21 mouse cellular contexts compared by ENCODE assay signal in the genomic region with DNA sequence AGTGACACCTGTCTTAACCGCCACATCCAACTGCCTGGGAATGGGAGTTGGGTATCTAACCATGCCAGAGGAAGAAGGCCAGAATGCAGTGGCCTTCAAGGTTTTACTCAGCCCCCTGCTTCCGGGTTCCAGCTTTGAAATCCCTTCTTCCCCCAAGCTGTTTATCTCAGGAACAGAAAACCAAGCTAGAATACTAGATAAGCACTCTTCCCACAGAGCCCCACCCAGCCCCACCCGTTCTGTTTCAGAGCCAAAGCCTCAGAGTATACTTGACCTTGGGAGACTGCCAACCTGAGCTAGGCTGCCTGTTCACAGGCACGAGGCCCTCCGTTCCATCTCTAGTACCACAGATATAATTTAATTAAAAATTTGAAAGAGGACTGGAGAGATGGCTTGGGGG. TPM values are rescaled to one million over a fixed set of nuclear protein-coding genes. Genes with fewer than 3 reads are reported as not detected.
DNase-seq lines count a peak whose midpoint lies in the region; ATAC-seq and TF ChIP-seq lines count a peak whose summit lies in the region.
"Had no signal": no experiment of that assay in that cellular context is flagged by ENCODE, and none has a peak within 500 bp of the region (broad histone marks: within the 10 kb centered on the region; RNA-seq: fewer than 3 reads in every experiment).

No protein-coding gene starts in this region.

- WGBS in intestine, embryonic 15.5 days = 42% methylated on average over 5 of the region's 5 CpGs
- 20% methylated on average over 5 of the region's 5 CpGs for WGBS in intestine, postnatal 0 days
- WGBS in liver, embryonic 14.5 days (ENCODE audit: insufficient replicate concordance) = 17% methylated on average over 5 of the region's 5 CpGs

- no peak for TF ChIP-seq CTCF in intestine, postnatal 0 days (IDR thresholded peaks at IDR 0.05; ENCODE audit: low read depth)
- TF ChIP-seq CTCF in liver, embryonic 14.5 days (IDR thresholded peaks at IDR 0.05; ENCODE audit: low read depth) = no peak

- H3K9me3 ChIP-seq in intestine, embryonic 15.5 days = no peaks in the 10 kb centered on the region
- H3K9me3 ChIP-seq in intestine, postnatal 0 days (ENCODE audit: control insufficient read depth) = no peaks in the 10 kb centered on the region
- H3K9me3 ChIP-seq in liver, embryonic 14.5 days (ENCODE audit: control insufficient read depth, low read length) = no peaks in the 10 kb centered on the region
- H3K9me3 ChIP-seq: embryonic facial prominence, embryonic 12.5 days; forebrain, embryonic 15.5 days; kidney, embryonic 15.5 days had no signal

- peak; percentile 66 for TF ChIP-seq EP300 in liver, embryonic 14.5 days (IDR thresholded peaks at IDR 0.05; ENCODE audit: low read depth)

- no peaks in the 10 kb centered on the region for H3K27me3 ChIP-seq in intestine, embryonic 15.5 days (replicated peaks)
- no peaks in the 10 kb centered on the region for H3K27me3 ChIP-seq in intestine, postnatal 0 days (replicated peaks; ENCODE audit: control insufficient read depth, insufficient read depth, low read length)
- no peaks in the 10 kb centered on the region for H3K27me3 ChIP-seq in liver, embryonic 14.5 days (ENCODE audit: control insufficient read depth, insufficient read depth, low read length)
- H3K27me3 ChIP-seq: embryonic facial prominence, embryonic 12.5 days; forebrain, embryonic 15.5 days; kidney, embryonic 15.5 days had no signal

- ATAC-seq in intestine, embryonic 15.5 days = peak; percentile 62
- ATAC-seq in intestine, postnatal 0 days = no peak
- peak; percentile 77 for ATAC-seq in liver, embryonic 14.5 days (ENCODE audit: insufficient read depth)
- peak; percentile 77 for ATAC-seq in megakaryocyte-erythroid progenitor cell, adult 5-6 weeks (replicated peaks; ENCODE audit: low FRiP score, low TSS enrichment, poor library complexity, severe bottlenecking)
- ATAC-seq: forebrain, embryonic 15.5 days; hindbrain, embryonic 16.5 days had no signal

- H3K4me2 ChIP-seq in intestine, embryonic 15.5 days (replicated peaks) = no peak overlapping the region
- no peak overlapping the region for H3K4me2 ChIP-seq in intestine, postnatal 0 days (replicated peaks; ENCODE audit: low read depth)
- peak overlapping the region; percentile 54 for H3K4me2 ChIP-seq in liver, embryonic 14.5 days (ENCODE audit: low read depth)
- H3K4me2 ChIP-seq: embryonic facial prominence, embryonic 12.5 days; forebrain, embryonic 15.5 days; kidney, embryonic 15.5 days had no signal

- 0 out of 2 replicates have a peak, but pooled peaks cover 9% of the 10 kb centered on the region for H3K4me1 ChIP-seq in intestine, embryonic 15.5 days (replicated peaks)
- H3K4me1 ChIP-seq in intestine, postnatal 0 days (replicated peaks; ENCODE audit: control insufficient read depth, insufficient read depth, low read length) = no peaks in the 10 kb centered on the region
- H3K4me1 ChIP-seq in liver, embryonic 14.5 days (replicated peaks; ENCODE audit: control insufficient read depth in 2 of 2, insufficient read depth in 2 of 2, low read length in 1 of 2) = peaks cover 10 to 20% of the 10 kb centered on the region in 2 experiments
- H3K4me1 ChIP-seq: embryonic facial prominence, embryonic 12.5 days; forebrain, embryonic 15.5 days; kidney, embryonic 15.5 days had no signal

- no peak overlapping the region for H3K4me3 ChIP-seq in intestine, embryonic 15.5 days (replicated peaks)
- H3K4me3 ChIP-seq in intestine, postnatal 0 days (ENCODE audit: low read depth, low read length) = no peak overlapping the region
- no peak overlapping the region for H3K4me3 ChIP-seq in liver, embryonic 14.5 days (ENCODE audit: insufficient read depth in 1 of 2, low read depth in 2 of 2, low read length in 2 of 2)
- H3K4me3 ChIP-seq: embryonic facial prominence, embryonic 12.5 days; forebrain, embryonic 15.5 days; kidney, embryonic 15.5 days had no signal

- H3K9ac ChIP-seq in intestine, embryonic 15.5 days = no peak overlapping the region
- no peak overlapping the region for H3K9ac ChIP-seq in intestine, postnatal 0 days (ENCODE audit: low read depth, low read length)
- 0 out of 2 replicates have a peak overlapping the region, but pooled peaks have one; percentile 11 for H3K9ac ChIP-seq in liver, embryonic 14.5 days (replicated peaks)
- H3K9ac ChIP-seq: embryonic facial prominence, embryonic 12.5 days; forebrain, embryonic 15.5 days; kidney, embryonic 15.5 days had no signal

- DNase-seq in c-Kit-negative CD71-positive TER-119-positive erythroid progenitor cells, embryonic 14.5 days (ENCODE audit: low read depth, low spot score) = peak; percentile 35
- peak; percentile 51 to 58 (median 53) for DNase-seq in liver, embryonic 14.5 days (ENCODE audit: low read depth in 3 of 3, low spot score in 3 of 3)
- no peak for DNase-seq in frontal cortex, adult 2 months (ENCODE audit: extremely low spot score in 1 of 2, low spot score in 1 of 2)
- DNase-seq in right cerebral cortex, adult 2 months (ENCODE audit: low spot score in 2 of 2) = no peak
- no peak for DNase-seq in layer of hippocampus, adult 9-10 months (ENCODE audit: low spot score)
- DNase-seq: cerebellum, postnatal 25 days; layer of hippocampus, adult 9-11 months had no signal

- H3K27ac ChIP-seq in intestine, embryonic 15.5 days = no peak overlapping the region
- H3K27ac ChIP-seq in intestine, postnatal 0 days (ENCODE audit: low read depth, low read length) = no peak overlapping the region
- H3K27ac ChIP-seq in liver, embryonic 14.5 days = no peak overlapping the region
- H3K27ac ChIP-seq: embryonic facial prominence, embryonic 12.5 days; forebrain, embryonic 15.5 days; kidney, embryonic 15.5 days had no signal

- H3K36me3 ChIP-seq in intestine, embryonic 15.5 days = no peaks in the 10 kb centered on the region
- no peaks in the 10 kb centered on the region for H3K36me3 ChIP-seq in intestine, postnatal 0 days (ENCODE audit: control insufficient read depth, insufficient read depth)
- H3K36me3 ChIP-seq in liver, embryonic 14.5 days (replicated peaks; ENCODE audit: control insufficient read depth, insufficient read depth, low read depth) = no peaks in the 10 kb centered on the region
- H3K36me3 ChIP-seq: embryonic facial prominence, embryonic 12.5 days; forebrain, embryonic 15.5 days; kidney, embryonic 15.5 days had no signal

RNA-seq across cellular contexts. Expression of a gene that starts 27.3 kb away (rescaled TPM):
- 9.0 and 11.3 TPM in 2 replicates for polyA plus RNA-seq in intestine, embryonic 15.5 days (2015; fragmentation: Nextera tagmentation; extraction: Ambion mirVana)
- polyA plus RNA-seq in intestine, postnatal 0 days (2015; fragmentation: Nextera tagmentation; extraction: Ambion mirVana) = 4.9 and 5.8 TPM in 2 replicates
- 52.6 and 56.3 TPM in 2 replicates for polyA plus RNA-seq in liver, embryonic 14.5 days (2012; rRNA removed)
- 31.5 and 33.1 TPM in 2 replicates for polyA plus RNA-seq in liver, embryonic 14.5 days (2014; fragmentation: Nextera tagmentation; extraction: Ambion mirVana)
- 0.68 and 4.9 TPM in 2 replicates for total RNA-seq in megakaryocyte-erythroid progenitor cell, adult 5-6 weeks (2014; fragmentation: Nextera tagmentation)
- 0.23 TPM in 1 of 2 replicates, not detected in the other for total RNA-seq in megakaryocyte-erythroid progenitor cell, adult 5-6 weeks (2017)
- 79.0 and 93.0 TPM in 2 replicates for polyA plus RNA-seq in frontal cortex, adult 2 months (2012; rRNA removed)

RNA-seq across cellular contexts. Expression of a gene that starts 41.5 kb away (rescaled TPM):
- not detected in 2 replicates for polyA plus RNA-seq in intestine, embryonic 15.5 days (2015; fragmentation: Nextera tagmentation; extraction: Ambion mirVana)
- not detected in 2 replicates for polyA plus RNA-seq in intestine, postnatal 0 days (2015; fragmentation: Nextera tagmentation; extraction: Ambion mirVana)
- polyA plus RNA-seq in liver, embryonic 14.5 days (2012; rRNA removed) = not detected in 2 replicates
- polyA plus RNA-seq in liver, embryonic 14.5 days (2014; fragmentation: Nextera tagmentation; extraction: Ambion mirVana) = not detected in 2 replicates
- not detected in 2 replicates for total RNA-seq in megakaryocyte-erythroid progenitor cell, adult 5-6 weeks (2014; fragmentation: Nextera tagmentation)
- total RNA-seq in megakaryocyte-erythroid progenitor cell, adult 5-6 weeks (2017) = not detected in 2 replicates
- polyA plus RNA-seq in frontal cortex, adult 2 months (2012; rRNA removed) = 0.04 TPM in 2 replicates
- total RNA-seq: left cerebral cortex, postnatal 36 days; midbrain, postnatal 0 days had no signal
- polyA plus RNA-seq: embryonic facial prominence, embryonic 12.5 days; forebrain, embryonic 15.5 days; gonadal fat pad, adult 2 months; heart, postnatal 0 days; hindbrain, embryonic 16.5 days; kidney, embryonic 15.5 days; lung, embryonic 16.5 days; midbrain, postnatal 0 days; neural tube, embryonic 14.5 days; urinary bladder, adult 2 months had no signal

Comparison
In these comparisons a context has a peak if more than half of its experiments do, and no peak if none do; other contexts are left out.
1. DNase-seq: peak in c-Kit-negative CD71-positive TER-119-positive erythroid progenitor cells, embryonic 14.5 days (single experiment) and liver, embryonic 14.5 days (3 of 3); none in frontal cortex, adult 2 months (0 of 2), right cerebral cortex, adult 2 months (0 of 2) and layer of hippocampus, adult 9-10 months (single experiment).